Mouse (Mus musculus): ENCODE measurements around the gene AI464131.

AI464131 gene

DNA sequence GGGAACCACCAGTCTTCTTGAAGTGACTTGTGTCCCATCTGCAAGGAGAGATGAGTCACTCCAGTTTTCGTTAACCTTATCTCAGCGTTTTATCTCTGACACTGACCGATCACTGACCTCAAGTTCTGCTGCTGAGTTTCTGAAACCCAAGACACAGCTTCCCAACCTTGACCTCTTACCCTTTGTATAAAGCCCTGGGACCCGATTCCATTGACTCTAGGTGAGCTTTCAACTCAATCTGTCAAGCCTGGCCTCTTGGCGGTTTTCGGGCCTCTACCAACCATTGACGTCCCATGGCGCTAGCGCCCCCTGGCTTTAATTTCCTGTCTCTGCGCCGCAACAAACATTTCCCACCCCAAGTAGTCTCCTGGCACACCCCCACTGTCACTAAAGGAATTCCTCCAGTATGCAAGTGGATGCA, 2.3 kb upstream of the AI464131 start:
- no peak for DNase-seq (ENCODE audit: low spot score)

DNA sequence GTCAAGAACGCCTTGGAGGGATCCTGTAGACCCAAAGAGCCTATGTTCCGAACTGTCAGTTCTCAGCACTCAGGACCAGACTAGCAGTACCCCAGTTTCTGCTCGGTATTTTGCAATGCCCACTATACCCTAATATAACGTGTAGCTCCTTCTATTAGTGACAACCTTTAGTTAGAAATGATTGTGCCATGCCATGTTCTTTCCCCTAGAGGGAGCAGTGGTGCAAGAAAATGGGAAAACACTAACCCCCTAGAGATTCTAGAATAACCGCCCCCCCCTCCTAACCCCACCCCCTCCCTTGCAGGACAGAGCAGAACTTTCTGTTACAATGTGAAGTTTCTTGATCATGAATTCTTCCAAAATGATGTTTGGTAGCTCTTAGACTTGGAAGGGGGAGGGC, 1.4 kb upstream of the AI464131 start:
- DNase-seq (ENCODE audit: low spot score): no peak

DNA sequence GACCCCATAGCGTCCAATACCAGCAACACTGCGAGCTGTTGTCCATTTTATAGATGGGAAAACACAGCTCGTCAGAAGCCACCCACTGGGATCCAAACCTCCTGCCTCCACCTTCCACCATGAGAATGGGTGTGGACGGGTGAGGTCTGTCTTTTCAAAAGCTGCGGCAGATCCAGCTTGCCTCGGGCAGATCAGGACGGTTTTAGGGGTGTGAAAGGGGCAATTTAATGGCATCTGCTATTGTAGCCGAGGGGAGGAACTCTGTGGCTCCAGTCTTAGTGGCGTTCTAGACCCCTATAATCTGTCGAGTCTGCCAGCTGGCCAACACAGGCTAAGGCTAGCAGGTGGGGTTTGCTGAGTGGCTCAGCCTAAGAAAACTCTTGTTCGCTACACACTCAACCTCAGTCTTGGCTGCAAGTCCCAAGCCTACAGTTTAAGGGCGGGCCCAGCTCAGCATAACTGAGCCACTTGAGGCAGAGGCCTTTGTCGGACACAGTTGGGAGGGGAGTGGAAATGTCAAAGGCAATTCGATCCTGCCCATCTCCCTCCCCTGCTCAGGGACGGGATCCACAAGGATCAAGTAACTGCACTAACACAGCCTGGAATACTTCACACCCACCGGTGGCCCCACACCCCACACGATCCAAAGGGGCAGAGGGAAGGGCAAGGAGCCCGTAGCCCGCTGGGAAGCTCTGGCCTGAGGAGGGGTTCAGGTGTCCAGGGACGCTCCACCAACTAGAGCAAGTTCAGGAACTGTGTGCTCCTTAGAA, 520 bp downstream of the AI464131 start:
- DNase-seq (ENCODE audit: low spot score): no peak

DNA sequence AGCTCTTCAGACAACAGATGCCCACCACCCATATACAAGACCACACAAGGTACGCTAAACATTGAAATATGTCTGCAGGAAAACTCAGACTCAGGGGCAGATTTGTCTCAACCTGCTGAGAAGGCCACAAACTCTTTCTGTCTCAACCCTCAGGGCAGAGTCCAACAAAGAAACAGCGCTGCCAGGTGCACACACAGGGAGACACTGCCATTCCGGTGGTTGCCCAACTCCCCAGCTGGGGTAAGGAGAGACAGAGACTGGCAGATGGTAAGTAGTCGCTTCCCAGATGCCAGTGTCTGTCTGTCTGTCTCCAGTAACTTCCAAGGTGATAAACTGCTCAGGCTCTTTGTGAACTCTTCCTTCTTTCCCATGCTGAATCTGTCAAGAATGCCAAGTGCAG, 2.1 kb downstream of the AI464131 start:
- DNase-seq (ENCODE audit: low spot score): no peak

DNA sequence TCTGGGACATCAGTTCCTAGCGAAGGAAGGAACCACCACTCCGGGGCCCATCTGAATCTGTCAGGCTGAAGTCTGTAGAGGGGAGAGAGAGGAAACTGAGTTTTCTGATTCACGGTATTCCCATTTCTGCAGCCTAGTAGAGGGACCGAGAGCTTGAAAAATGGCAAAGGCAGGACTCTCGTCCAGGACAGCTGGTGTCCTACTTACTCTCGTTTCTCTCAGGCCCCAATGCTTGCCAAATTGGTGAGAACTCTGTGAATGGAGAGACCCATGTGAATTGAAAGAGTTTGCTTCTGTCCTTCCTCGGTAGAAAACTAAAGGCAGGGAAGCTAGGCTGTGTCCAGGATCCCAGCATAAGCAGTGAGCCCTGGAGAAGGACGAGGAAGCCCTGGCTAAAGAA, 3.3 kb downstream of the AI464131 start:
- no peak for DNase-seq (ENCODE audit: low spot score)

DNA sequence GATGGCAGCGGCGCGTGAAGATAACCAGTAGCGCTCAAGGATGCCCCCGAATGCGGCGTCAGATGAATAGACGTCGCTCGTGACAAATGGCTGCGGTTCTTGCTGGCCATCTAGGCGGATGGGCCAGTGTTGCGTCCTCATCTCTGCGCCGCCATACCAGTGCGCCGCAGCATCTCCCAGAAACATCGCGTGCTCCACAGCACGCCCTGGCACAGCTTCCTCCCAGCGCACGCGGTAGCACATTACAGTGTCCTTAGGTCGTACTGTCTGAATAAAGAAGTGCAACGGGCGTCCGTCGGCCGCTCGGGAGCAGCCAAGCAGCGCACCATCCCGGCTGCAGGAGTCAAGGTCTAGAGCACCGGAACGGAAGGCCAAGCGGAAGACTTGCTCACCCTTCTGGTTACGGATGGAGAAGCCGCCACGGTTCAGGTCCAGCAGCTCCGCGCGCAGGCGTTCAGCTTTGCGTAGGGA, 3.9 kb downstream of the AI464131 start:
- no peak for DNase-seq (ENCODE audit: low spot score)

DNA sequence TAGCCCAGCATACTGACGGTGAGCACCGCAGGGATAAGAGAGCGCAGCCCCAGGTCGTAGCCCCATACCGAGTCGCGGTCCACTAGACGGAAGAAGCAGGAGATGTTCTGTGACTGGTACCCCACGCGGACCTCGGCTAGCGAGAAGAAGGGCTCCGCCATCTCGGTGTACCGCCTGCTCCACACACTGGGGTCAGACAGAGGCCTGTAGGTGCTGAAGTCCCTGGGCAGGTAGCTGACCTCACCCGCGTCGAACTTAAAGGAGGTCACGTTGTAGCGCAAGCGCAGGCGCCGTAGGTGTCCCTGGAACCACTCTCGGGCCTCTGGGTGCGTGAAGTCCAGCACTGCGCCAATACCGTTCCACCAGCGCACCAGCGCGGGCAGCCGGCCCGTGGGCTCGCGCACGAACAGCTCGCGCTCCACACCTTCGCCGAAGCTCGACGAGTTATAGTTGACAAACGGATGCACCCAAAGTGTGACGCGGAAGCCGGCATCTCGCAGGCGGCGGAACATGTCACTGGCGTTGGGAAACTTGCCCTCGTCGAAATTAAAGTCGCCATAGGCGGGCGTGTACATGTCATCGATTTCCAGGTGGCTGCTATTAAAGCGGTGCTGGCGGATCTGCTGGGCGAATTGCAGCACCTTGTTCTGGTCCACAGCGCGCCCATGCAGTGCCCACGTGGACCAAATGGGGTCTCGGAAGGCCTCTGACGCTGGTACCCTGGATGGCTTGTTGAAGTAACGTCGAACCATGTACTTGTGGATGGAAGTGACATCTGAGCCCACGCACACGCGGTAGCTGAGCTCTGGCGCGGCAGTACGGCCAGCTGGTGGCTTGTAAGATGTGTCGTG, 4.7 kb downstream of the AI464131 start:
- DNase-seq (ENCODE audit: low spot score): no peak

DNA sequence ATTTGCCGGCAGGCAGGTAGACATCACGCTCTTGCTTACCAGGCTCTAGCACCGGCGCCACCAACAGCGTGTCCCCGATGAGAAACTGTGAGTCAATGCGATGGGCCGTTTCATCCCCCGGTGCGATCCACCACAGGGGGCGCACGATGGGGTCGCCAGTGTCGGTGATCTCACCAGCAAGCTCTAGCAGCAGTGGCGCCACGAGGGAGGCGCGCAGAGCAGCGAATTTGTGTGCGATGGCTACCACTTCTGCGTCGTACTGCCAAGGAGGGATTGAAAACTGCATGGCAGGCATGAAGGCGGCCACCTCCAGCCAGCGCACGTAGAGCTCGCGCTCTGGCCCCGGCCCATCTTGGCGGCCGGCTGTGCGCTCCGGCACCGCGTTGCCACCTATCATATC, 5.3 kb downstream of the AI464131 start:
- DNase-seq (ENCODE audit: low spot score): no peak

DNA sequence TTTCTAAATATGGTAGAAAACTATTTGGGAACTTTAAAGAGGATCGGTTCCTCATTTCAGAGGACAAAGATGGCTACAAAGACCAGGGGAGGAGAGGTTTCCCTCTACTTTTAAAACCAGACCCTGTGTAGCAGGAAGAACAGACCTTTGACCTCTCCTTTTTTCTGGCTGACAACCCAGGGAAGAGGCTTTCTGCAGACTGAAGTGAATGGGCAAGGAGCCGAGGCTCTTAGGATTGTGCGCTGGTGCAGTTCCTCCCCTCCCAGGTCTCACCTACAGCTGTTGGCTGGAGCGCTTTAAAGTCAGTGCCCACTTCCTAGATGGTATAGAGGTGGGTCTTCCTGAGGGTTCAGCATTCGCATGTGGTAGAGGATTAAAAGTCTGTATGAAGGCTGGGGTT, 5.8 kb downstream of the AI464131 start:
- DNase-seq (ENCODE audit: low spot score): no peak

DNA sequence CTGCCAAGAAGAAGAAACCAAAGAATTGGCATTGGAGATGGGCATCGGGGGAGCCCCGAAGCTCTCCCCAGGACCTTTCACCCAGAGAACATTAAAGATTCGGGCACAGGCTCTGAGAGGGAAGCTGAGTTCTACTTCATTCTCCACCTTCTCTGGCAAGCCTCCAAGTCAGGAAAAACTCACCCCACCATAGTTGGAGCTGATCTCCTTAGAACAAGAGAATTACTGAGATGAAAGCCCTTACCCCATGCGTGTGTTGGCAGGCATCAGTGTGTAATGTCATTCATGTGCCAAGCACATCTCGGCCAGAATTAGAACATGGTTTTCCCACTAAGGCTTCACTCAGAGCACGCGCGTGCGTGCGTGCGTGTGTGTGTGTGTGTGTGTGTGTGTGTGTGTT, 7.0 kb downstream of the AI464131 start:
- DNase-seq (ENCODE audit: low spot score): no peak

DNA sequence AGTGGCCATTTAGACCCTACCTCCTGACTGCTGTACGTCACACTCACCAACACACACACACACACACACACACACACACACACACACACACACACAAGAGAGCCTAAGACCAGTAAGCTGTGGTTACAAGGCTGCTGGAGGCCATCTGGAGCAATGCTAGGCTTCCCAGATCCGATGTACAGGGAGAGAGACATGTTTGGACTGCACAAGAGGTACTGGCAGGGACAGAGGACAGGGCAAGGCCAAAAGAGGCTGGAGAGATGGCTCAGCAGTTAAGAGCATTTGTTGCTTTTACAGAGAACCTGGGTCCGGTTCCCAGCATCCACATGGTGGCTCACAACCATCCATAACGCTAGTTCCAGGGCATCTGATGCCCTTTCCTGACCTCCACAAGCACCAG, 7.8 kb downstream of the AI464131 start:
- no peak for DNase-seq (ENCODE audit: low spot score)

DNA sequence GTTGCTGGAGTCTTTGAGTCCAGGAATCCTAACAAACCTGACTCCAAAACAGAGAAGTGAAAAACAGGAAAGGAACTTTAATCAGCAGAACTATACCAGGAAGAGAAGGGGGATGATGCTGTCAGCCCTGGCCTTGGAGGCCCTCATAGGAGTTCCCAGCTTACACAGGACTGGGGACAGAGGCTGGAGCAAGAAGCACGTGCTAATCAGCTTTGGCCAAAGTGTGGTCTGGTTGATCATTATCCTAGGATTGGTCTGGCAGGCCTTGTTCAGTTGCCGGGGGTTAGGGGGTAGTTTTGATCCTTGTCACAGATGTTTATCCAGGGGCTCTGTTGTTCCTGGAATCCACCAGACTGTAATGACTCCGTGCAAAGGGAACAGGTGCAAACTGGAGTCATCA, 8.5 kb downstream of the AI464131 start:
- DNase-seq (ENCODE audit: low spot score): no peak

DNA sequence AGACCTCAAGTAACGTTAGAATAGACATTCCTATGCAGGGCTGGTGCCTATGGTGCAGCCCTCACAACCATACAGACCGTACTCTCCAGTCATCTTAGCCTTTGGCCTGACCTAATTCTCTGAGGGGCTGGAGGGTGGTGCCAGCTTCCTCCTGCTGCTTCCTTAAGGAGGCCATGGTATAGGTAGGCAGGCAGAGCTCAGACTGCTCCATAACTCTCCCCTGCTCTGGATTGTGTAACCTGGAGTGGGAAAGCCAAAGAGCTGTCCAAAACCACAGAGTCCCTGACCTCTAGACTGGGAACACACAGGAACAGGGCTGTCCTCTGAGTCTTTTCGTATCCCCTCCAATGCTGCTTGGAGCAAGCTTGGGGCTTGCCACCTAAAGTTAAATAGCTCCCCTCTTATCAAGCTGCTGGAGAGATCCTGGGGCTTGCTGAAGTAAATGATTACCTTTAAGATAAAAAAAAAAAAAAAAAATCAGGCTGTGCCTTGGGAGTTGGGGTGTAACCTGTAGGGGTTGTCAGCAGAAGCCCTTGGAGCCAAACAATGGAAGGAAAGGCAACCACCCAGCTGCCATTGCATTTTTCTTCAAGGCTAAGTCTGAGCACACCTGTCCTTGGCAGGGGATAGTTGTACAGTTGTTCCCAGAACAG, 9.3 kb downstream of the AI464131 start:
- DNase-seq (ENCODE audit: low spot score): no peak

DNA sequence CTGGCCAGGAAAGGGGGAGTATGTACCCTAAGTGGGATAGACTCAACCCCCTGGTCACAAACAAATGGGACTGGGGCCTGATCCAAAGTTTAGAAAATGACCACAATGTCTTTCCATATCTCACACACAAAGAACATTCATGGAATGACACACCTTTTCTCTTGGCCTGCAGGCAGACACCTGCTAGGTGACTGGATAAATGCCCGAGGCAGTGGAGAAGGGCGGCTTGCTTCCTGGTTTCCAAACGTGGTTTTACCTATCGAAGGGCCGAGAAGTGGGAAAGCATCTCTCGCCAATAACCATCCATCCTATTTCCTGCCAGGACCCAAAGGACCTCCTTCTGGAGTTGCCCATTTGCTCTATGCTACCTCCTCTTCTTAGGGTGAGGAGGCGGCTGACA, 9.9 kb downstream of the AI464131 start:
- DNase-seq (ENCODE audit: low spot score): no peak

DNA sequence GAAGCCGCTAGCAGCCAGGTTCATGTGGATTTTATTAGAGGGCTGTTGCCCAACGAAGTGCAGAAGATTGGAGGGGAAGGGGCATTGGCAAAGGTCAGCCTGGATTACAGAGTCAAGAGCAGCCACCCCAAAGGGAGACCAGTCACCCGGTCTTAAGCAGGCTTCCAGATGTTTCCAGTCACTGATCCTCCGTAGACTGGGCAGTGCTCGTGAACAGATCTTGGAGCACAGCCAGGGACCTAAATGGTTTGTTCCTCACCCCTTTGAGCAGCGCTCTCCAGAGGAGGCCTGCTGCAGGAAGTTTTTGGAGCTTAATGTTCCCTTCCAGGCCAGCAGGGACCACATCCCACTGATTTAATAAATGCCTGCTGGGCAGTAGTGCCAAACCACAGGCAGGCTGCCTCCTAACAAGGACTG, 21.3 kb downstream of the AI464131 start:
- DNase-seq (ENCODE audit: low spot score): no peak

DNA sequence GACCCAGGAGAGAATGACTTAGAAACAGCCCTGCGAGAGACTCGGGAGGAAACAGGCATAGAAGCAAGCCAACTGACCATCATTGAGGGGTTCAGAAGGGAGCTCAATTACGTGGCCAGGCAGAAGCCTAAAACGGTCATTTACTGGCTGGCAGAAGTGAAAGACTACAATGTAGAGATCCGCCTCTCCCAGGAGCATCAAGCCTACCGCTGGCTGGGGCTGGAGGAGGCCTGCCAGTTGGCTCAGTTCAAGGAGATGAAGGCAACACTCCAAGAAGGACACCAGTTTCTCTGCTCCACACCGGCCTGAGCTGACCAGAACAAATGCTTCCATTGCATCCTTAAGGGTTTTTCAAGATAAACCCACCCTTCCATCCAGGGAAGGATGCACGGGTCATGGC, 22.6 kb downstream of the AI464131 start:
- DNase-seq (ENCODE audit: low spot score): no peak

DNA sequence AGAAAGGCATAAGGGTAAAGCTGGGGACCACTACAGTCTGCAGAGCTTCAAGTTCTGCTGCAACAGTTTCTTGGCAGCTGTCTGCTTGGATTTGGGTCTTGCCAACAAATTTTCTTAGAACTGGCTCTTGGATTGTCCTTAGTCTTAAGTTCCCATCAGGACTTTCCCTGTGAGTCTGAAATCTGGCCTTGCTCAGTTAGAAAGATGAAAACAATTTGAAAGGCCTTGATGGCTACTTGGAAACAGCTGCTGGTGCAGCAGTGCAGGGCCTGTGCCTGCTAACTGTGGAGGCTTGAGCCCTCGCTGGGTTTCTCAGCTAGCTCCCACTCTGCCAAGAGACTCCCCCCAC, 23.4 kb downstream of the AI464131 start:
- no peak for DNase-seq (ENCODE audit: low spot score)

DNA sequence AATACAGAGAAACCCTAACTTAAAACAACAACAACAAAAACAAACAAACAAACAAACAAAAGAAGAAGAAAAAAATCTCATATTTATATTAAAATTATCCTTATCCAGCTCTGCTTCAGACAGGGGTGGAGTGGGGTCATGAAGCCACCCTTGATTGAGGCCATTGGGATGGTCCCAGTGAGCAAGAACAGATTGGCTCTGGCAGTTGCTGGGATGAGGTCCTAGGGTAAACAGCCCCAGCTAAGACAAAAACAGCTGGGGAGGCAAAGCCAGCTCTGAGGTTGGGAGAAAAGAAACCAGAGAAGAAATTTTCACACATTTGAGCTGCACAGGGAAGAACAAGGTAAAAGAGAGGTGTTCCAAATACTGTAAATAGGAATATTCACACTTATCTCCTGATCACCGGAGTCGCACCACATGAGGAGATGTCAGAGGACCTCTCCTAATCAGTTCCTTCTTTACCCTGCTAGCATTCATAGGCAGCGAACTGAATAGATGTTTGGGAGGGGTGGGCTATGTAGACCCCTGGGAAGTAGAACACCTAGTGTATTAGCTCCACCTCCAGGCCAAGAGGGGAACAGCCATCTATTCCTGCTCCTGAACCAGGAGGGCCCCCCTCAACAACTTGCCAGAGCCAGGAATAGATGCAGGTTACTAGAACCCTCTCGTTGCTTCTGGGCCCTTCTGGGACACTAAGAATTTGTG, 24.0 kb downstream of the AI464131 start:
- DNase-seq (ENCODE audit: low spot score): no peak

DNA sequence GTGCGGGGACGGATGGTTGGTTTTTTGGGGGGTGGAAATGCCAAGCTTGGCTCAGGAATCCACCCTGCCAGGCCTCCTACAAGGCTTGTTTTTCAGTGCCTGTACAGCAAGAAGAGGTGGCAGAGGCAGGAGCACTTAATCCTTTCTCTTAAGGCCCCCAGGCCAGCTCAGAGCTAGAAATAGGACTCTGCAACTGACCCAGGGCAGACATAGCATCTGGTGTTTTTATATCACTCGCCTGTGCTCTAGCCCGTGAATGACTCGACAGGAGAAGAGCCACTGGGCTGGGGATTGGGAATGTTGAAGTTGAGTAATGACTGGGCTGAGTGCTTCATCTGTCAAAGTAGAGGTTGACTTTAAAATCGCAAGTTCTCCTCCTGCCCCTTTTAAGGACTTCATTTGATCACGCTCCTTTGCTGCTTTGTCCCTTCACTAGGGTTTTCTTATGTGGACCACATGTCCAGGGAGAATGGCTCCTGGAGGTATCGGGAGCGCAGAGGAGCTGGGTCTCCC, 25.2 kb downstream of the AI464131 start:
- DNase-seq (ENCODE audit: low spot score): no peak

DNA sequence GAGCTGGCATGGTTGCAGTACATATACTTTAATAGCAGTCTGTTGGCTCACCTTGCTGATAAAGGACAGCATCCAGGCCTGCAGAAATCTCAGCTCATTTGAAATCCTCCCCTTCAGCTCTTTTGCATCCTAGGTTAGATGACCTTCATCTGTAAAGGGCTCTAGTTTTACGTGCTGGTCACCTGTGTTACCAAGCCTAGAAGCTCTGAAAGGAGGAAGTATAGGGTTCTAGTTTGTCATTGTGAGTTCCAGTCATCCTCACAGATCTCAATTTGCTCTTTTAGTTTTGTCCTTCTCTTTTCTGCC, 31.5 kb downstream of the AI464131 start:
- DNase-seq (ENCODE audit: low spot score): no peak

DNA sequence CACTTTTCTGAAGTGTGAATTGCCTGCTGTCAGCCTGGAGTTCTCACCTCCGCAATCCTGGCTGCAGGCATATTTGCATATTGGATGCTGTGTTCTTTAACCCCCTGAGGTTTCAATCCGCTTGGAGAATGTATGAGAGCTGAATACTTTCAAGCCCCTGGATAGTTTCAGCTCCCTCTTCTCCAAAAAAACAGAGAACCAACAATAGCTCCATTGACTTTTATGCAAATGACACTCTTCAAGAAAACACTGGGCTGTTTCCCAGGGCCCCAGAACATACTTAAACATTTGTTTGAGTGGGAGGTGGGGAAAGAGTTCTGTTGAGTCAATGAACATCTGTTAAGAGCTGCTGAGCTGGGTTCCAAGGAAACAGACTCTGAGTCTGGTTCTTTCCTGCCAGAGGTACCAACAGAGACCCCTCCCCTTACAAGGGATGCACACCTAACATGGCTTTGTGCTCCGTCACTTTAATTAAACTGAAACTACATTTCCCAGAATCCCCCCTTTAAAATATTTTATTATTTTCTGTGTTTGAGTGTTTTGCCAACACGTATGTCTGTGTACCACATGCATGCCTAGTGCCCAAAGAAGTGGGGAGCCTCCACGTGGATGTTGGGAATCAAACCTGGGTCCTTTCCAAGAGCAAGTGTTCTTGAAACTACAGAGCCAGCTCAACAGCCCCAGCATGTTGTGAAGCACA, 32.0 kb downstream of the AI464131 start:
- no peak for DNase-seq (ENCODE audit: low spot score)

All from spleen, adult 12 weeks (tissue).